Mouse (Mus musculus) heart, postnatal 0 days (tissue): ENCODE results near the gene Eps8l1. TPM values are rescaled to one million over a fixed set of nuclear protein-coding genes. Genes with fewer than 3 reads are reported as not detected.

Experiments
- ATAC-seq: fragments of 200-750 bp; cut with Nextera tagmentation; 2 replicates; pipeline ENCODE4 v1.8.0; 2017; ENCODE audit warnings: low read depth, moderate number of reproducible peaks, moderate library complexity; ENCODE audit not compliant: insufficient read depth
- DNase-seq: peaks from one replicate; pipeline ENCODE4 v3.0.0-alpha.2; 2016; ENCODE audit warnings: low spot score
- H3K27ac ChIP-seq: fragments of 300-500 bp; sonication (generic); 2 replicates; pipeline ENCODE4 v1.5.1; 2014; ENCODE audit warnings: low read depth, mild to moderate bottlenecking
- H3K27me3 ChIP-seq: fragments of 300-500 bp; sonication (generic); 2 replicates; pipeline ENCODE4 v1.6.1; 2014; ENCODE audit warnings: low read length, mixed read lengths; ENCODE audit not compliant: control insufficient read depth, insufficient read depth
- H3K36me3 ChIP-seq: fragments of 300-500 bp; sonication (generic); replicated peaks from 2 replicates; pipeline ENCODE4 v1.6.1; 2014; ENCODE audit warnings: low read length, mixed read lengths; ENCODE audit not compliant: control insufficient read depth, insufficient read depth
- H3K4me1 ChIP-seq: fragments of 300-500 bp; sonication (generic); 2 replicates; pipeline ENCODE4 v1.6.1; 2014; ENCODE audit warnings: antibody characterized with exemption; ENCODE audit not compliant: control insufficient read depth, insufficient read depth
- H3K4me2 ChIP-seq: fragments of 300-500 bp; sonication (generic); 2 replicates; pipeline ENCODE4 v1.6.1; 2014; ENCODE audit warnings: low read depth, mild to moderate bottlenecking, low read length, moderate library complexity
- H3K4me3 ChIP-seq: fragments of 300-500 bp; sonication (generic); 2 replicates; pipeline ENCODE4 v1.5.1; 2014; ENCODE audit warnings: low read depth, low read length
- H3K9ac ChIP-seq: fragments of 300-500 bp; sonication (generic); replicated peaks from 2 replicates; pipeline ENCODE4 v1.6.1; 2014; ENCODE audit warnings: low read depth, low read length, mixed read lengths
- H3K9me3 ChIP-seq: fragments of 300-500 bp; sonication (generic); replicated peaks from 2 replicates; pipeline ENCODE4 v1.6.1; 2016; ENCODE audit warnings: low read length; ENCODE audit not compliant: control insufficient read depth
- CTCF ChIP-seq: IDR thresholded peaks from 2 replicates; pipeline ENCODE4 v1.5.1; 2016; ENCODE audit warnings: antibody characterized with exemption, control low read depth, low read depth
- EP300 ChIP-seq: IDR thresholded peaks from 2 replicates; pipeline ENCODE4 v1.6.1; 2016; ENCODE audit warnings: antibody characterized with exemption, low read depth
- WGBS: fragments of 180-500 bp; shearing (Covaris S2); extraction: QIAGEN DNeasy Blood & Tissue Kit; methylation state at CpG from one replicate; pipeline ENCODE4 v1.1.7; 2014; 5-methylcytosine and 5-hydroxymethylcytosine counted together
- polyA plus RNA-seq: library from polyadenylated mRNA; unstranded; fragments of >200 nt; fragmentation: Nextera tagmentation; extraction: Ambion mirVana; gene quantifications from 2 replicates; pipeline ENCODE4 v1.2.1, GENCODE M21; 2015
- total RNA-seq: library from RNA; depleted of rRNA; stranded (reverse); fragments of >200 nt; gene quantifications from 2 replicates; pipeline ENCODE4 v1.2.3, GENCODE M21; 2014; ENCODE audit warnings: low replicate concordance

Eps8l1 gene
- total and polyA plus RNA-seq, 2 experiments from 2014 or later = 0.88 to 1.00 TPM

DNA sequence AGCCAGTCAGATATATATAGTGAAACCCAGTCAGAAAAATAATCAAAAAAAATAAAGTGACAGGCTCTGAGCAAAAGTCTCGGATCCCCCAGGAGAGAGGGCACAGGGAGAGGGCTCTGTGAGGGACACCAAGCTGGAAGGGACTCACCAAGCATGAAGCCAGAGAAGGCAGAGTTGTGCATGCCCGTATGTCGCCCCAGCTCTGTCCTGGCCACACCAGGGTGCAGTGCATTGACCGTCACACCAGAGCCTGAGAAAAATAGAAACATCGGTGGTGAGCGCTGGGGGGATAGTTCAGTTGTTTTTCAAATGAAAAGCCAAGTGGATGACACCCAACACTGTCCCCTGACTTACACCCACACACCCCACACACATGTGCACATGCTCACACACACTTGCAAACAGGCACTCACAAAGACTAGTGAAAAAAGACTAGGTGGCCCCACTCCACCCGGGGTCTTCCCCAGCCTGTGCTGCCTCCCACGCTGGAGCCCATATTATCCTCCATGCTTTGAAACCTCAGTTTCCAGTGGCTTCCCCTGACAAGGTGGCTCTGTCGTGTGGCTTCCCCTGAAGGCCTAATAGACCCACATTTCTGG lies 30.1 kb upstream of the Eps8l1 start:
- WGBS = 93% methylated on average over 9 of the region's 9 CpGs
- Histone ChIP-seq H3K4me3 (no peak overlapping the region), H3K27me3 (no peaks in the 10 kb centered on the region), H3K9ac (no peak overlapping the region), H3K4me1 (no peaks in the 10 kb centered on the region), H3K9me3 (no peaks in the 10 kb centered on the region), H3K4me2 (no peak overlapping the region), H3K36me3 (peaks cover 79% of the 10 kb centered on the region), H3K27ac (no peak overlapping the region)
- TF ChIP-seq CTCF (no peak), EP300 (no peak)
- no peak for ATAC-seq
- DNase-seq = no peak

DNA sequence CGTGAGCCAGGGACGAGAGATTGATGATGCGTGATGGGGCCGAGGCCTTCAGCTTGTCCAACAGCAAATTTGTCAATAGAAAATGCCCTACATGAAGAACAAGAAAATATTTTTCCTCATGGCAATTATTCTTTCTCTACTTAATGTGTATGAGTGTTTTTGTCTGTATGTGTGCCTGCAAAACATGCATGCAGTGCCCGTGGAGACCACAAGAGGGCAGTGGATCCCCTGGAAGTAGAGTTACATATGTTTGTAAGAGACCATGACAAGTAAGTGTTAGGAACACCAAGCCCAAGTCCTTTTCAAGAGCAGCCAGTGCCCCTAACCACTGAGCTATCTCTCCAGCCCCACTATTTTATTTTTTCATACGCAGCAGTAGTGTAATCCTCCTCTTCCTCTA lies 28.9 kb upstream of the Eps8l1 start:
- Histone ChIP-seq H3K4me3 (no peak overlapping the region), H3K9me3 (no peaks in the 10 kb centered on the region), H3K36me3 (peaks cover 78% of the 10 kb centered on the region), H3K27me3 (no peaks in the 10 kb centered on the region), H3K4me1 (no peaks in the 10 kb centered on the region), H3K4me2 (no peak overlapping the region), H3K27ac (no peak overlapping the region), H3K9ac (no peak overlapping the region)
- 82% methylated on average over 6 of the region's 6 CpGs for WGBS
- TF ChIP-seq EP300 (no peak), CTCF (peak; percentile 92)
- ATAC-seq = no peak
- DNase-seq = peak; percentile 42

DNA sequence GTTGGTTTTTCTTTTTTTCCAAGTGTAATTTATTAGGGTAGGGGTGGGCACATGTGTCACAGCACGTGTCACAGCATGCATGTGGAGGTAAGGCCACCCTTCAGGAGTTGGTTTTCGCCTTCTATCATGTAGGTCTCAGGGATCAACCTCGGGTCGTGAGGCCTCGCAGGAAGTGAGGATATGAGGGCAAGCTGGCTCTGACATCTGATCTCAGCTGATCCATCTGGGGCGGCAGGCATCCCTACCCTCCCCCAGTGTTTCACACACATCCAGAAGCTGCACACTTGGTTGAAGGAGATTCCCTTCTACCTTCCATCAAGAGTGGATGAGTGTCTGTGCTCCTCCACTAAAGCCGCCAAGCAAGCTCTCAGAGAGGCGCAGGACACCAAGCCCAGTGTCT lies 28.4 kb upstream of the Eps8l1 start:
- no peaks in the 10 kb centered on the region for H3K9me3 ChIP-seq

DNA sequence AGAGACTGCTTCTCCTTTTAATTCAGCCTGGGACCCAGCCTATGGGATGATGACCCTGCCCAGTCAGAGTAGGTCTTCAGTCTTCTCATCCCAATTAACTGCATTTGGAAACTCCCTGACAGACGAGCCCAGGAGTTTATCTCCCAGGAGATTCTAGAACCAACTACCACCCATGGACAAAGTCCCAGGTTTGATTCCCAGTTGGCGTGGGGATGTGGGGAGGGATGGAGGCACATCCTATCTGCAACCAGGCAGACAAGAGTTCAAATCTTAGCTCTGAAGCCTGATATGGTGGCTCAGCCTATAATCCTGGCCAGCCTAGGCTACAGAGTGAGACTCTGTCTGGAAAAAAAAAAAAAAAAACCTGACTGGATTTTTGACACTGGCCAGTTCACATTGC lies 22.8 kb upstream of the Eps8l1 start:
- 75% methylated on average over 2 of the region's 2 CpGs for WGBS
- Histone ChIP-seq H3K4me2 (no peak overlapping the region), H3K4me3 (no peak overlapping the region), H3K9ac (no peak overlapping the region), H3K4me1 (no peaks in the 10 kb centered on the region), H3K9me3 (no peaks in the 10 kb centered on the region), H3K36me3 (peaks cover 93% of the 10 kb centered on the region), H3K27me3 (no peaks in the 10 kb centered on the region), H3K27ac (no peak overlapping the region)
- DNase-seq (no peak), ATAC-seq (no peak)
- TF ChIP-seq CTCF (no peak), EP300 (no peak)

More for the DNA sequence above, 28.4 kb upstream of the Eps8l1 start:
- peaks cover 82% of the 10 kb centered on the region for H3K36me3 ChIP-seq
- no peak overlapping the region for H3K27ac ChIP-seq
- H3K27me3 ChIP-seq = no peaks in the 10 kb centered on the region
- no peak for ATAC-seq
- no peak for DNase-seq
- no peak overlapping the region for H3K9ac ChIP-seq
- H3K4me3 ChIP-seq = no peak overlapping the region
- TF ChIP-seq EP300 (no peak), CTCF (no peak)
- WGBS = 94% methylated on average over 8 of the region's 8 CpGs
- no peak overlapping the region for H3K4me2 ChIP-seq
- H3K4me1 ChIP-seq = no peaks in the 10 kb centered on the region

DNA sequence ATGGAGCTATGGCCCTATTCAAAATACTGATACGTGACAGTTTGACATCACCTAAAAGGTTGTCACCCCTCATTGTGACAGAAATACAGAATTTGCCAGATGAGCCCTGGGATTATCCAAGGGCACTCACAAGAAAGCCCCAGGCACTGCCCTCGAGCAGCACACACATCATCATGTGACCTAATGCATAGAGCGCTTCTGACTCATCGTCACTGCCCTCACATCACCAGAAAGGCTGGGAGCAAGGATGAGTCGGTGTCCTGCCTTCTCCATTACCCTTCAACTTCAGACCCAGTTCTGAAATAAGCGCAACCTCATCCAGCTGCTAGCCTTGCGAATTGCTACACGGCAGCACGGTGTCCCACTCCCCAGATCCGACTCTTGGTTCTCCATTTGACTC lies 19.9 kb upstream of the Eps8l1 start:
- H3K4me2 ChIP-seq = no peak overlapping the region
- H3K9ac ChIP-seq = no peak overlapping the region
- no peak overlapping the region for H3K27ac ChIP-seq
- H3K4me3 ChIP-seq = no peak overlapping the region
- 0 out of 2 replicates have a peak, but pooled peaks cover 7% of the 10 kb centered on the region for H3K4me1 ChIP-seq
- H3K9me3 ChIP-seq = no peaks in the 10 kb centered on the region
- H3K27me3 ChIP-seq = no peaks in the 10 kb centered on the region
- DNase-seq = no peak
- peaks cover 80% of the 10 kb centered on the region for H3K36me3 ChIP-seq
- TF ChIP-seq CTCF (no peak), EP300 (no peak)
- 85% methylated on average over 10 of the region's 10 CpGs for WGBS
- ATAC-seq = no peak
